Mouse (Mus musculus): ENCODE data around the gene Cfap97d1.

- TF ChIP-seq CTCF (IDR thresholded peaks at IDR 0.05; ENCODE audit: low read depth) (no peak), EP300 (IDR thresholded peaks at IDR 0.05; ENCODE audit: low read depth) (no peak)
Measured at GRCm38 (mm10) chr11:102035456-102035960, 51.4 kb downstream of the Cfap97d1 start.

Measured in liver, postnatal 0 days (tissue).